Mouse (Mus musculus): ENCODE results near the gene Hmga2. TPM values are rescaled to one million over a fixed set of nuclear protein-coding genes. Genes with fewer than 3 reads are reported as not detected.
"Not testable (repeated sequence)": the region's sequence is repeated elsewhere in the genome, so short reads cannot be mapped to it uniquely, and the experiment has no call there.

Hmga2 gene
- polyA plus RNA-seq, 1 experiment from 2014 or later = 13.9 TPM

GRCm38 (mm10) chr10:120354523-120355030 lies 121.7 kb downstream of the Hmga2 start:
- 41% methylated on average over 13 of the region's 13 CpGs for WGBS
- H3K9ac ChIP-seq = no peak overlapping the region
- no peak overlapping the region for H3K4me3 ChIP-seq (ENCODE audit: low read depth, low read length)
- DNase-seq (peak; percentile 69), ATAC-seq (ENCODE audit: insufficient read depth) (peak; percentile 85)
- H3K4me1 ChIP-seq (ENCODE audit: insufficient read depth) = no peaks in the 10 kb centered on the region; the same call in 1 of the 2 replicates
- no peaks in the 10 kb centered on the region for H3K27me3 ChIP-seq (ENCODE audit: insufficient read depth, low read length)
- no peak overlapping the region for H3K27ac ChIP-seq (ENCODE audit: low read depth)
- no peaks in the 10 kb centered on the region for H3K9me3 ChIP-seq (ENCODE audit: low read depth, low read length)
- no peaks in the 10 kb centered on the region for H3K36me3 ChIP-seq (ENCODE audit: insufficient read depth)
- no peak for TF ChIP-seq CTCF (IDR thresholded peaks at IDR 0.05; ENCODE audit: low read depth)
- peak overlapping the region; percentile 38; the same call in 1 of the 2 replicates for H3K4me2 ChIP-seq

GRCm38 (mm10) chr10:120345325-120345724 lies 130.9 kb downstream of the Hmga2 start:
- no peak overlapping the region for H3K9ac ChIP-seq
- 91% methylated on average over 6 of the region's 6 CpGs for WGBS
- no peak for TF ChIP-seq CTCF (IDR thresholded peaks at IDR 0.05; ENCODE audit: low read depth)
- H3K4me2 ChIP-seq = no peak overlapping the region
- no peaks in the 10 kb centered on the region for H3K4me1 ChIP-seq (ENCODE audit: insufficient read depth)
- H3K4me3 ChIP-seq (ENCODE audit: low read depth, low read length) = no peak overlapping the region
- no peaks in the 10 kb centered on the region for H3K36me3 ChIP-seq (ENCODE audit: insufficient read depth)
- DNase-seq (no peak), ATAC-seq (ENCODE audit: insufficient read depth) (no peak)
- no peaks in the 10 kb centered on the region for H3K27me3 ChIP-seq (ENCODE audit: insufficient read depth, low read length)
- H3K9me3 ChIP-seq (ENCODE audit: low read depth, low read length) = no peaks in the 10 kb centered on the region
- H3K27ac ChIP-seq (ENCODE audit: low read depth) = no peak overlapping the region

GRCm38 (mm10) chr10:120344558-120345318 lies 131.5 kb downstream of the Hmga2 start:
- ATAC-seq (ENCODE audit: insufficient read depth) (no peak), DNase-seq (no peak)
- Histone ChIP-seq H3K27me3 (ENCODE audit: insufficient read depth, low read length) (no peaks in the 10 kb centered on the region), H3K27ac (ENCODE audit: low read depth) (no peak overlapping the region), H3K36me3 (ENCODE audit: insufficient read depth) (no peaks in the 10 kb centered on the region), H3K9ac (no peak overlapping the region), H3K4me1 (ENCODE audit: insufficient read depth) (no peaks in the 10 kb centered on the region), H3K9me3 (ENCODE audit: low read depth, low read length) (no peaks in the 10 kb centered on the region), H3K4me2 (no peak overlapping the region), H3K4me3 (ENCODE audit: low read depth, low read length) (no peak overlapping the region)
- TF ChIP-seq CTCF (IDR thresholded peaks at IDR 0.05; ENCODE audit: low read depth) = no peak
- WGBS = 90% methylated on average over 16 of the region's 16 CpGs

- H3K4me1 ChIP-seq (ENCODE audit: insufficient read depth); H3K4me2 ChIP-seq; DNase-seq; H3K9me3 ChIP-seq (ENCODE audit: low read depth, low read length); H3K4me3 ChIP-seq (ENCODE audit: low read depth, low read length); ATAC-seq (ENCODE audit: insufficient read depth); H3K36me3 ChIP-seq (ENCODE audit: insufficient read depth); H3K9ac ChIP-seq; H3K27ac ChIP-seq (ENCODE audit: low read depth); H3K27me3 ChIP-seq (ENCODE audit: insufficient read depth, low read length): not testable (repeated sequence)
- WGBS = 78% methylated on average over 2 of the region's 2 CpGs
Measured at GRCm38 (mm10) chr10:120339906-120340305, 136.4 kb downstream of the Hmga2 start.

- no peak overlapping the region for H3K4me2 ChIP-seq
- peak; percentile 47; the same call in 1 of the 2 replicates for ATAC-seq (ENCODE audit: insufficient read depth)
- WGBS = 44% methylated on average over 4 of the region's 4 CpGs
- H3K9ac ChIP-seq = no peak overlapping the region
- no peak for TF ChIP-seq CTCF (IDR thresholded peaks at IDR 0.05; ENCODE audit: low read depth)
- no peak for DNase-seq
- no peaks in the 10 kb centered on the region for H3K9me3 ChIP-seq (ENCODE audit: low read depth, low read length)
- no peaks in the 10 kb centered on the region for H3K4me1 ChIP-seq (ENCODE audit: insufficient read depth)
- H3K4me3 ChIP-seq (ENCODE audit: low read depth, low read length) = no peak overlapping the region
- H3K27ac ChIP-seq (ENCODE audit: low read depth) = 0 out of 2 replicates have a peak overlapping the region, but pooled peaks have one; percentile 20
- H3K27me3 ChIP-seq (ENCODE audit: insufficient read depth, low read length) = no peaks in the 10 kb centered on the region
- no peaks in the 10 kb centered on the region for H3K36me3 ChIP-seq (ENCODE audit: insufficient read depth)
Measured at GRCm38 (mm10) chr10:120339324-120339723, 136.9 kb downstream of the Hmga2 start.

- DNase-seq (no peak), ATAC-seq (ENCODE audit: insufficient read depth) (no peak)
- Histone ChIP-seq H3K4me1 (ENCODE audit: insufficient read depth) (no peaks in the 10 kb centered on the region), H3K4me3 (ENCODE audit: low read depth, low read length) (no peak overlapping the region), H3K9ac (no peak overlapping the region), H3K27me3 (ENCODE audit: insufficient read depth, low read length) (no peaks in the 10 kb centered on the region), H3K36me3 (ENCODE audit: insufficient read depth) (no peaks in the 10 kb centered on the region), H3K9me3 (ENCODE audit: low read depth, low read length) (no peaks in the 10 kb centered on the region), H3K27ac (ENCODE audit: low read depth) (no peak overlapping the region), H3K4me2 (no peak overlapping the region)
- no peak for TF ChIP-seq CTCF (IDR thresholded peaks at IDR 0.05; ENCODE audit: low read depth)
- WGBS = 55% methylated on average over 5 of the region's 5 CpGs
Measured at GRCm38 (mm10) chr10:120338841-120339240, 137.4 kb downstream of the Hmga2 start.

- H3K9ac ChIP-seq; H3K4me3 ChIP-seq (ENCODE audit: low read depth, low read length); H3K4me2 ChIP-seq; H3K9me3 ChIP-seq (ENCODE audit: low read depth, low read length); DNase-seq; H3K4me1 ChIP-seq (ENCODE audit: insufficient read depth); H3K27me3 ChIP-seq (ENCODE audit: insufficient read depth, low read length); H3K36me3 ChIP-seq (ENCODE audit: insufficient read depth); ATAC-seq (ENCODE audit: insufficient read depth); H3K27ac ChIP-seq (ENCODE audit: low read depth): not testable (repeated sequence)
- WGBS = 76% methylated on average over 1 of the region's 1 CpGs
Measured at GRCm38 (mm10) chr10:120338431-120338830, 137.8 kb downstream of the Hmga2 start.
